Mouse (Mus musculus) thymus, adult 2 months (tissue): ENCODE data around the gene Chmp6. TPM values are rescaled to one million over a fixed set of nuclear protein-coding genes. Genes with fewer than 3 reads are reported as not detected.

ENCODE experiments used
- DNase-seq: peaks from one replicate; pipeline ENCODE4 v3.0.0; 2021
- H3K27ac ChIP-seq: fragments of 200-500 bp; 2 replicates; pipeline ENCODE4 v1.5.1; 2012; ENCODE audit warnings: low read length, control low read depth; ENCODE audit not compliant: control insufficient read depth, insufficient read depth
- H3K27me3 ChIP-seq: fragments of 200-500 bp; 2 replicates; pipeline ENCODE4 v1.6.1; 2012; ENCODE audit warnings: mild to moderate bottlenecking, low read length, moderate library complexity, mixed read lengths; ENCODE audit not compliant: control insufficient read depth, insufficient read depth
- H3K36me3 ChIP-seq: fragments of 200-500 bp; 2 replicates; pipeline ENCODE4 v1.6.1; 2012; ENCODE audit warnings: mild to moderate bottlenecking, low read length, moderate library complexity; ENCODE audit not compliant: control insufficient read depth, insufficient read depth
- H3K4me1 ChIP-seq: fragments of 200-500 bp; replicated peaks from 2 replicates; pipeline ENCODE4 v1.6.1; 2012; ENCODE audit warnings: low read length; ENCODE audit not compliant: control insufficient read depth, insufficient read depth
- H3K4me3 ChIP-seq: fragments of 200-500 bp; 2 replicates; pipeline ENCODE4 v1.5.1; 2012; ENCODE audit warnings: mild to moderate bottlenecking, low read length, control low read depth, moderate library complexity; ENCODE audit not compliant: control insufficient read depth, insufficient read depth
- CTCF ChIP-seq: fragments of 200-500 bp; IDR thresholded peaks from 2 replicates; pipeline ENCODE4 v1.5.1; 2012; ENCODE audit warnings: mild to moderate bottlenecking, control low read depth, low read length, moderate library complexity, borderline replicate concordance; ENCODE audit not compliant: control insufficient read depth, poor library complexity, insufficient read depth; ENCODE audit errors: extremely low read depth
- POLR2A ChIP-seq: fragments of 200-500 bp; IDR thresholded peaks from 2 replicates; pipeline ENCODE4 v1.6.1; 2012; ENCODE audit warnings: mild to moderate bottlenecking, low read length, control low read depth, moderate library complexity; ENCODE audit not compliant: control insufficient read depth, poor library complexity, insufficient read depth; ENCODE audit errors: extremely low read depth
- WGBS: fragments of 180-500 bp; shearing (Covaris S2); methylation state at CpG from one replicate; pipeline ENCODE4 v1.1.7; 2018; 5-methylcytosine and 5-hydroxymethylcytosine counted together
- polyA plus RNA-seq: library from polyadenylated mRNA; depleted of rRNA; stranded (reverse); fragments of >200 nt; gene quantifications from 2 replicates; pipeline ENCODE4 v1.2.3, GENCODE M21; 2012

The Chmp6 gene
- polyA plus RNA-seq, 1 experiment: 59.2 TPM

DNA sequence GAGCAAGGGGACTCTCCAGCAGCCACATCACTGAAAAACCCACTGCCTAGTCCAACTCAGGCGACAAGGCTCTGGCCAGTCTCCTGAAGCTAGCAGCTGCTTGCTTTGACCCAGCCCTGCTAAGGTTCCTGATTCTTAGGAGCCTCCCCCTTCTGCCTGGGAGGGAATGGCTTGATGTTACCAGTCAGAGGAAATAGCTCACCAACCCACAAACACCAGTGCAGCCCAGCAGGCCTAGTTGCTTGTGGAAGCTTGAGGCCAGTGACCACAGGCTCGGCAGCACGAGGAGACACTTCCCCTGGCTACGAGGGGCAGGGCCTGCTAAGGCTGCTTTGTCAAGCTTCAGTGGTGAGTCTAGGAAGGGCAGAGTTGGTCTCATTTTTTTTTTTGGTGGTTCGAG is 11.9 kb downstream of the Chmp6 start:
- TF ChIP-seq CTCF: no peak
- no peak for TF ChIP-seq POLR2A
- Histone ChIP-seq H3K4me3 (no peak overlapping the region), H3K27me3 (no peaks in the 10 kb centered on the region), H3K27ac (no peak overlapping the region), H3K4me1 (peaks cover 17% of the 10 kb centered on the region), H3K36me3 (no peaks in the 10 kb centered on the region)
- 37% methylated on average over 5 of the region's 5 CpGs for WGBS
- no peak for DNase-seq

DNA sequence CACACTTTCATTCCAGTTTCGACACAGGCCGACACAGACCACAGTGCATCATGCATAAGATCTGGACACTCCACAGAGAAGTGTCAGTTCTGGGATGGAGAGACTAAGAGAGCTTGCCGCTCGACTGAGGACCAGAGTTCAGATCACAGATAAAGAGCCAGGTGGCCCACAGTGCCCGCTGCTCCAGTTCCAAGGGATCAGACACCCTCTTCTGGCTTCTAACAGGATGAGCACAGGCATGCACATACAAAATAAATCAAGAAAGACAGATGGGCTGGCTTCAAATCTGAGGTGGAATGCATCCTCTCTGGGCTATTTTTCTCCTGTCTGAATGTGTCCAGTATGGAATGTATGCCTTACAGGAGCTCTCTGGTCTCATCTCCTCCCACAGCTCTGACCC is 13.5 kb downstream of the Chmp6 start:
- no peak overlapping the region for H3K27ac ChIP-seq
- 77% methylated on average over 5 of the region's 5 CpGs for WGBS

DNA sequence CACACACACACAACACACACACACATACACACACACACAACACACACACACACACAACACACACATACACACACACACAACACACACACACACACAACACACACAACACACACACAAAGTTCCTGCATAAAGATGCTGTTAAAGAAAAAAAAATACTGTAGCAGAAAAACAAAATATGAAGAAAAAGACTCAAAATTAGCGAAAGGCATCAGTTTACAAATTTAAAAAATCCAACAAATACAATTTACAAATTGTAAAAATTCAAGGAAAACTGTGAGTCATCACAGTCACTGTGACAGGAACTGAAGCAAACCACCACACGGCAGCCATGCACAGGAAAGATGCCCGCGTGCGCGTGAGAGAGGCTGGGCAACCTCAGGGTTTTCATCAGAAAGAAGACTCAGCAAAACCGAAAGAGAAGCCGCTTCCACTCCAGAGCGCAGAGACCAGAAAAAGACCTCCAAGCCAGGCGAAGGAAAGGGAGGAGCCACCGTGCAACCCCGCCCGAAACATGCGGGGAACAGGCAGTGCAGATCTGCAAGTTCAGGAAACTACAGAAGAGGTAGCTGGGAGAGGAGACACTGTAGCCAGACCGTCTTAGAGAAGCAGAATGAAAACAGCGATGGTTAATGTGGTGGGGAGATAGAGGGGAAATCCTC is 14.9 kb downstream of the Chmp6 start:
- no peaks in the 10 kb centered on the region for H3K36me3 ChIP-seq
- H3K27ac ChIP-seq: peak overlapping the region; percentile 61
- WGBS: 2% methylated on average over 16 of the region's 16 CpGs
- TF ChIP-seq POLR2A (0 out of 2 replicates have a peak, but pooled peaks have one; percentile 44), CTCF (0 out of 2 replicates have a peak, but pooled peaks have one; percentile 41)
- H3K4me3 ChIP-seq: peak overlapping the region; percentile 11
- peaks cover 37% of the 10 kb centered on the region for H3K4me1 ChIP-seq
- H3K27me3 ChIP-seq: no peaks in the 10 kb centered on the region
- DNase-seq: peak; percentile 82

More for the DNA sequence above, 13.5 kb downstream of the Chmp6 start:
- no peak for TF ChIP-seq CTCF
- no peak for TF ChIP-seq POLR2A
- no peak for DNase-seq
- Histone ChIP-seq H3K4me3 (no peak overlapping the region), H3K36me3 (no peaks in the 10 kb centered on the region), H3K27me3 (no peaks in the 10 kb centered on the region), H3K4me1 (peaks cover 25% of the 10 kb centered on the region)

DNA sequence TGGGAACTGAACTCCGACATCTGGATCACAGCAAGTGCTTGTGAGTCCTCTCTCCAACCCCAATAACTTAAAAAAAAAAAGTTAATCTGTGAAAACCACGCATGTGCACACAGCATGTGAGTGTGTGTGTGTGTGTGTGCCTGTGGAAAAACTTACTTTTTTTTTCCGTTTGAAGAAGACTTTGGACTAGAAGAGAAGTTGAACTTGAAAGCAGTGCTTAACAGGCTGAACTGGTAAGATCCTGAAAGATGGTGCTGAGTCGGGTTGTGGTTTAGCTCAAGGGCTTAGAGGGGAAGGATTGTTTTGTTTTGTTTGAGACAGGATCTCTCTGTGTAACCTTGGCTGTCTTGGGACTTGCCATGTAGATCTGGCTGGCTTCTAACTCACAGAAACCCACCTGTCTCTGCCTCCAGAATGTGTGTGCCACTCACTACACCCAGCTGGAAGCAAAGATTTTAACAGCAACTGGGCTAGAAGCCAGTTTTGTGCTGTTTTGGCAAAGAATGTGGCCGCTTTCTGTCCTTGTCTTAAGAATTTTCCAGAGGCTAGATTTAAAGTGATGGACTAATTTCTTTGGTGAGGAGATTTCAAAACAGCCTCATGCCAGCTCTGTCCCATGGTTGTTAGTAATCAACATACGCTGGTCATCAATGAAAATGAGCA is 16.5 kb downstream of the Chmp6 start:
- Histone ChIP-seq H3K4me1 (peaks cover 50% of the 10 kb centered on the region), H3K27ac (peak overlapping the region; percentile 72), H3K36me3 (no peaks in the 10 kb centered on the region), H3K4me3 (no peak overlapping the region), H3K27me3 (no peaks in the 10 kb centered on the region)
- WGBS: 45% methylated on average over 6 of the region's 6 CpGs
- no peak for TF ChIP-seq POLR2A
- TF ChIP-seq CTCF: no peak
- DNase-seq: no peak

DNA sequence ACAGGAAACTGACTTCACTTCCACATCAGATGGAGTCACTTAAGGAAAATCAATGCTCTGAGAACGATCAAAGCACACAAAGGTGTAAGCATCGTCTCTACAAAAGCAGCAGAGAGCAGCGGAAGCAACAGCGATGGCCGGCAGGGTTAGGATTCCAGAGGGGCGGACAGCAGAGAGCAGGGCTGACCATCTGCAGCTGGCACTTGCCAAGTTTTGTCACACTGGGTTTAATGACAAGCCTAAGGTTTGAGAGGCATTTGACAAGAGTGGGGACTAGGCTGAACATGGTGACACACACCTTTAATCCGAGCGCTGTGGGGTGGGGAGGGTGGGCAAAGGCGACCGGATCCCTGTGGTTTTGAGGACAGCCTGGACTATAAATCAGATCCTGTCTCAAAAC is 18.6 kb downstream of the Chmp6 start:
- Histone ChIP-seq H3K27ac (no peak overlapping the region), H3K4me3 (no peak overlapping the region), H3K4me1 (peaks cover 56% of the 10 kb centered on the region), H3K36me3 (no peaks in the 10 kb centered on the region), H3K27me3 (no peaks in the 10 kb centered on the region)
- no peak for TF ChIP-seq POLR2A
- TF ChIP-seq CTCF: no peak
- WGBS: 24% methylated on average over 10 of the region's 10 CpGs
- DNase-seq: no peak

DNA sequence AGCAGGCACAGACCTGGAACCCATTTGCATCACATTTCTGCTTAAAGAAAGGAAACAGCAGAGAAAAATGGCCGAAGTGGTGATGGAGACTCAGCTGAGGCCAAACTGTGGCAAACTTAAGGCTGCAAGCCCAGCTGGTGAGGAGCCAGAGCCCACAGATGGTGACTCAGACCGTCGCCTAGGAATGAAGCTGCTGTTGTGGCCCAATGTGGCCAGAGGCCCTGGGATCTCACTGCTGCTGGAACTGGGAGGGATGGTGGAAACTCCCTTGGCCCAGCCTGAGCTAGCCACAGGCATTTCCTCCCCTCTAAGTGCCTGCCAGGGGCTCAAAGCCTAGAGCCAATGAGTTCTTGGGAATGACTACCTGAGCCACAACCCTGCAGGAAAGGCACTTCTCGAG is 19.9 kb downstream of the Chmp6 start:
- Histone ChIP-seq H3K36me3 (no peaks in the 10 kb centered on the region), H3K4me3 (no peak overlapping the region), H3K27ac (no peak overlapping the region), H3K27me3 (no peaks in the 10 kb centered on the region), H3K4me1 (peaks cover 59% of the 10 kb centered on the region)
- no peak for TF ChIP-seq CTCF
- TF ChIP-seq POLR2A: no peak
- DNase-seq: no peak
- WGBS: 54% methylated on average over 4 of the region's 4 CpGs
